Mouse (Mus musculus): ENCODE measurements around the gene C8g. TPM values are rescaled to one million over a fixed set of nuclear protein-coding genes. Genes with fewer than 3 reads are reported as not detected.
A peak's percentile ranks its signal among the peaks of the same experiment; 100 is the strongest.

C8g gene
- total RNA-seq, 1 experiment, result 2.1 TPM

DNA sequence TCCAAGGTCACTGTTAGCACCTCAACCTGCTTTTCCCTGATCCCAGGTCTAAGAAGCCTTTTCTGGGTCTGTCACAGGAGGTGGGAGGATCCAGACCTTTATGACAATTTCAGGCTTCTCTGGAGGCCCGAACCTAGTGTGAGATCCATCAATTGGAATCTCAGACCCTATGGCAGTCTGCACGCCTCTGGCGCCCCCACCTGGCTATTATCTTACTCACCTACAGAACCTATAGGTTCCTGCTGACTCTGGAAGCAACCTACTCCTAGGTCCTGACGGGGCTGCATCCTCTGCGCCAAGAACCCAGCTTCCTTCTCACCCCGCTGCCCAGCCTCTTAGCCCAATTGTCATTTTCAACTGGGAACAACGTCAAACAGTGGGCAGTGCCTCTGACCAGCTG, 18.6 kb downstream of the C8g start:
- no peaks in the 10 kb centered on the region for H3K4me1 ChIP-seq (ENCODE audit: control insufficient read depth in 2 of 2, insufficient read depth in 2 of 2, low read length in 2 of 2, poor library complexity in 1 of 2)
- no peak overlapping the region for H3K27ac ChIP-seq (ENCODE audit: insufficient read depth, low read depth, low read length, poor library complexity, severe bottlenecking)
- no peak for DNase-seq (ENCODE audit: low read depth, low spot score)
- TF ChIP-seq ZC3H11A (IDR thresholded peaks at IDR 0.05; ENCODE audit: borderline replicate concordance, low read depth, low read length) (peak; percentile 54; the same call in 1 of the 2 replicates), HCFC1 (IDR thresholded peaks at IDR 0.05; ENCODE audit: borderline replicate concordance, insufficient read depth, low read length) (no peak), CHD2 (IDR thresholded peaks at IDR 0.05; ENCODE audit: low read depth, low read length) (no peak)
- H3K4me3 ChIP-seq (ENCODE audit: insufficient read depth in 1 of 2, low read depth in 1 of 2, low read length in 2 of 2, poor library complexity in 1 of 2, severe bottlenecking in 1 of 2), result no peak overlapping the region
- no peaks in the 10 kb centered on the region for H3K36me3 ChIP-seq (ENCODE audit: control insufficient read depth, insufficient read depth, low read length, poor library complexity, severe bottlenecking)
- in situ Hi-C loops (cut with MboI; ENCODE audit: low sequenced_read_pairs in 2 of 2, unreplicated experiment in 2 of 2), result no loop called here
- no peaks in the 10 kb centered on the region for H3K9me3 ChIP-seq (ENCODE audit: control insufficient read depth, insufficient read depth, low read depth, low read length)
- H3K9ac ChIP-seq (ENCODE audit: insufficient read depth, low read depth, low read length, poor library complexity, severe bottlenecking), result no peak overlapping the region

DNA sequence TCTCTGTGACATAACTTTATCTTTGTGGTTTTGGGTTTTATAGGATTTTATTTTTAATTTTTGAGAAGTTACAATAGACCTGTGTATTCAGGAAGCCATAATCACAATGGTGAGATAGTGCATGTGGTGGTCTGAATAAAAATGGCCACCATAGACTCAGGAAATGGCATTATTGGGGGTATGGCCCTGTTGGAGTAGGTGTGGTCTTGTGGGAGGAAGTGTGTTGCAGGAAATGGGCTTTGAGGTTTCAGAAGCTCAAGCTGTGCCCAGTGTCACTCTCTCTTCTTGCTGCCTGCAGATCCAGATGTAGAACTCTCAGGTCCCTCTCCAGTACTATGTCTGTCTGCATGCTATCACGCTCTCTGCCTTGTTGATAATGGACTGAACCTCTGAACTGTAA, 21.0 kb downstream of the C8g start:
- Histone ChIP-seq H3K36me3 (ENCODE audit: control insufficient read depth, insufficient read depth, low read length, poor library complexity, severe bottlenecking) (no peaks in the 10 kb centered on the region), H3K9me3 (ENCODE audit: control insufficient read depth, insufficient read depth, low read depth, low read length) (no peaks in the 10 kb centered on the region), H3K4me3 (ENCODE audit: insufficient read depth in 1 of 2, low read depth in 1 of 2, low read length in 2 of 2, poor library complexity in 1 of 2, severe bottlenecking in 1 of 2) (no peak overlapping the region), H3K9ac (ENCODE audit: insufficient read depth, low read depth, low read length, poor library complexity, severe bottlenecking) (no peak overlapping the region), H3K27ac (ENCODE audit: insufficient read depth, low read depth, low read length, poor library complexity, severe bottlenecking) (no peak overlapping the region), H3K4me1 (ENCODE audit: control insufficient read depth in 2 of 2, insufficient read depth in 2 of 2, low read length in 2 of 2, poor library complexity in 1 of 2) (no peaks in the 10 kb centered on the region)
- in situ Hi-C loops (cut with MboI; ENCODE audit: low sequenced_read_pairs in 2 of 2, unreplicated experiment in 2 of 2), result no loop called here
- DNase-seq (ENCODE audit: low read depth, low spot score), result no peak
- TF ChIP-seq HCFC1 (IDR thresholded peaks at IDR 0.05; ENCODE audit: borderline replicate concordance, insufficient read depth, low read length) (no peak), ZC3H11A (IDR thresholded peaks at IDR 0.05; ENCODE audit: borderline replicate concordance, low read depth, low read length) (no peak), MAFK (IDR thresholded peaks at IDR 0.05; ENCODE audit: insufficient read depth, low read depth, low read length) (no peak), CHD2 (IDR thresholded peaks at IDR 0.05; ENCODE audit: low read depth, low read length) (no peak), ZNF384 (IDR thresholded peaks at IDR 0.05; ENCODE audit: low read depth, low read length) (no peak)

DNA sequence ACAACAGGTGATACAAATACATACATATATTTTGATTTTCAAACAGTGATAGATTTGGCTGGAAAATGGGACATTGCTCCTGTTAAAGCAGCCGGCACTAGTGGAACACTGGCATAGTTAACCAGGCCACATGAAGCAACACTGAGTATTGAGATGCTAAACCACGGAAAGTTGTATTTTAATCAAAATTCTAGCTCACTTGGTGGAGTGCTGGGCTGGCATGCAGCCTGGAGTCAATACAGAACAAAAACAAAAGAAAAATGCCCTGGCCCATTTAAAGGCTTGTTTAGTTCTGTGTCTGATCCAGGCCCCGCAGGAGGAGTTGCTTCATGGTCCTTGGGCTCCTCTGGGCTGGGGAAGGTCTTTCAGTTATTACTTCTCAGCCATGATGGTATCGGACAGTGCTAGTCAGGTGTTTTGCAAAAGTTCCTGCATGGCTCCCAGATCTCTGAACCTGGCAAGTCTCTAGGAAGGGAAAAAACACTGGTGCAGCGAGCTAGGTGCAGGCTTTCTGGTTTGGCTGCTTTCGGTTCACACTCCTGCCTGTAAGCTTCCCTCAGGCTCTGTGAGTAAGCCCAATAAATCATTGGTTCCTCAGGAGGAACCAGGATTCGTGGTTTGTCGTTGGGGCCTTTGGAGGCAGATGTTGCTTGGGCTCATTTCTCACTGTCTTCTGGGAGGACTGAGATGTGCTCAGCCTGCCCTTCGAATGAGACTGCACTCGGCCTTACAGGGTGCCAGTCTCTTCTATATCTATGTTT, 21.8 kb downstream of the C8g start:
- H3K9ac ChIP-seq (ENCODE audit: insufficient read depth, low read depth, low read length, poor library complexity, severe bottlenecking), result no peak overlapping the region
- H3K36me3 ChIP-seq (ENCODE audit: control insufficient read depth, insufficient read depth, low read length, poor library complexity, severe bottlenecking), result no peaks in the 10 kb centered on the region
- TF ChIP-seq ZNF384 (IDR thresholded peaks at IDR 0.05; ENCODE audit: low read depth, low read length), result no peak
- TF ChIP-seq CHD2 (IDR thresholded peaks at IDR 0.05; ENCODE audit: low read depth, low read length), result no peak
- TF ChIP-seq ZC3H11A (IDR thresholded peaks at IDR 0.05; ENCODE audit: borderline replicate concordance, low read depth, low read length), result no peak
- TF ChIP-seq HCFC1 (IDR thresholded peaks at IDR 0.05; ENCODE audit: borderline replicate concordance, insufficient read depth, low read length), result no peak
- TF ChIP-seq MAFK (IDR thresholded peaks at IDR 0.05; ENCODE audit: insufficient read depth, low read depth, low read length), result no peak
- no peaks in the 10 kb centered on the region for H3K4me1 ChIP-seq (ENCODE audit: control insufficient read depth in 2 of 2, insufficient read depth in 2 of 2, low read length in 2 of 2, poor library complexity in 1 of 2)
- DNase-seq (ENCODE audit: low read depth, low spot score), result no peak
- in situ Hi-C loops (cut with MboI; ENCODE audit: low sequenced_read_pairs in 2 of 2, unreplicated experiment in 2 of 2), result no loop called here
- no peak overlapping the region for H3K27ac ChIP-seq (ENCODE audit: insufficient read depth, low read depth, low read length, poor library complexity, severe bottlenecking)
- H3K4me3 ChIP-seq (ENCODE audit: insufficient read depth in 1 of 2, low read depth in 1 of 2, low read length in 2 of 2, poor library complexity in 1 of 2, severe bottlenecking in 1 of 2), result no peak overlapping the region
- no peaks in the 10 kb centered on the region for H3K9me3 ChIP-seq (ENCODE audit: control insufficient read depth, insufficient read depth, low read depth, low read length)

DNA sequence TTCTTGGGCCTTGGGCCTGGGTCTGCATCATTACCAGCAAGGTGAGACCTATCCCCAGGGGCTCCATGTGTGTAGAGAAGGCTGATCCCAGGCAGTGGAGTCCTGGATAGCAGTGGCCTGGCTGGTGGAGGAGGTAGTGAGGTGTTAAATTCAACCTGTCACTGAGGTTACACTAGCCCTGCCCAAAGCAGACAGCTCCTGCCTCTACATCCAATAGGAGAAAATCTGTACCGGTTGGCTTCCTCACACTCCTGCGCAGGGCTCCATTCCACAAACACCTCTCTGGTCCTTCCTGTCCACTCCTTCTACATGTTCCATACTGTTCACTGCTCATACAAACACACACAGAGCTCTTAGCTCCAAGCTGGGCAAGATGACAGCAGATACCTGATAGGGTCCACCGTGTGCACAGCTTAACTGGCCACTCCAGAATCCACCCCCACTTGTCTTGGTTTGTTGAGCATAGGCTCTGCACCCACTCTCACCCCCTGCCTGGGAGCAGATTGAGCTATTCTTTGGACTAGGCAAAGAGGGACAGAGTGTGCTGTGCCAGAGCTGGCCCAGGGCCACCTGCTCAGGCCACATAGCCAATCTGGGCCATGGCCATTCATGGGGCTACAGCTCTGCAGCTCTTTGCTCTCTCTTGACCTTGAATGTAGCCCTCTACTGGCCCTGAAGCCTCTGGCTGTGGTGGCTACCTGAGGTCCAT, 23.4 kb downstream of the C8g start:
- H3K4me1 ChIP-seq (ENCODE audit: control insufficient read depth in 2 of 2, insufficient read depth in 2 of 2, low read length in 2 of 2, poor library complexity in 1 of 2), result no peaks in the 10 kb centered on the region
- H3K27ac ChIP-seq (ENCODE audit: insufficient read depth, low read depth, low read length, poor library complexity, severe bottlenecking), result no peak overlapping the region
- H3K9ac ChIP-seq (ENCODE audit: insufficient read depth, low read depth, low read length, poor library complexity, severe bottlenecking), result no peak overlapping the region
- in situ Hi-C loops (cut with MboI; ENCODE audit: low sequenced_read_pairs in 2 of 2, unreplicated experiment in 2 of 2), result no loop called here
- H3K9me3 ChIP-seq (ENCODE audit: control insufficient read depth, insufficient read depth, low read depth, low read length), result no peaks in the 10 kb centered on the region
- no peaks in the 10 kb centered on the region for H3K36me3 ChIP-seq (ENCODE audit: control insufficient read depth, insufficient read depth, low read length, poor library complexity, severe bottlenecking)
- no peak for TF ChIP-seq CHD2 (IDR thresholded peaks at IDR 0.05; ENCODE audit: low read depth, low read length)
- TF ChIP-seq HCFC1 (IDR thresholded peaks at IDR 0.05; ENCODE audit: borderline replicate concordance, insufficient read depth, low read length), result no peak
- no peak for TF ChIP-seq MAFK (IDR thresholded peaks at IDR 0.05; ENCODE audit: insufficient read depth, low read depth, low read length)
- no peak for TF ChIP-seq ZNF384 (IDR thresholded peaks at IDR 0.05; ENCODE audit: low read depth, low read length)
- no peak for TF ChIP-seq ZC3H11A (IDR thresholded peaks at IDR 0.05; ENCODE audit: borderline replicate concordance, low read depth, low read length)
- DNase-seq (ENCODE audit: low read depth, low spot score), result no peak
- no peak overlapping the region for H3K4me3 ChIP-seq (ENCODE audit: insufficient read depth in 1 of 2, low read depth in 1 of 2, low read length in 2 of 2, poor library complexity in 1 of 2, severe bottlenecking in 1 of 2)
